Mouse (Mus musculus): ENCODE measurements around the gene Ephb1. TPM values are rescaled to one million over a fixed set of nuclear protein-coding genes. Genes with fewer than 3 reads are reported as not detected.
A peak's percentile ranks its signal among the peaks of the same experiment; 100 is the strongest.

The Ephb1 gene
- total RNA-seq, 2 experiments from 2014 or later: 31.6 to 35.8 TPM

DNA sequence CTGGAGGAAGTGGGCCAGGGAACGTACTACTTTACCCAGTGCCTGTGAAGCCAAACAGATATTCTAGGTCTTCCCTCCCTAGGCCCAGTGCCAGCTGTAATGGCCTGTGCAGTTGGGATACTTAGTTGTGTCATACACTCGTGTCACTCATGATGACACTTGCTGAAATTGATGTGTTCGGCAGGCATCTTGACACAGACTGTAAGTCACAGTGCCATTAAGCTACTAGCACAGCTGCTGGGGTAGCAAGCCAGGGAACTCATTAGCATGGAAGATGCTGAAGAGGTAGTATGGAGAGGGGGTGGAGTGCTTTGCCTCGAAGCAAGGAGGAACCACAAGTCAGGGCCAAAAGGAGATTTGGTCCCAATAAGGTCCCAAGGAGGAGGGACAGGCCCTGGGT lies 279.0 kb downstream of the Ephb1 start:
- no peak for DNase-seq (ENCODE audit: low spot score in 2 of 2)

DNA sequence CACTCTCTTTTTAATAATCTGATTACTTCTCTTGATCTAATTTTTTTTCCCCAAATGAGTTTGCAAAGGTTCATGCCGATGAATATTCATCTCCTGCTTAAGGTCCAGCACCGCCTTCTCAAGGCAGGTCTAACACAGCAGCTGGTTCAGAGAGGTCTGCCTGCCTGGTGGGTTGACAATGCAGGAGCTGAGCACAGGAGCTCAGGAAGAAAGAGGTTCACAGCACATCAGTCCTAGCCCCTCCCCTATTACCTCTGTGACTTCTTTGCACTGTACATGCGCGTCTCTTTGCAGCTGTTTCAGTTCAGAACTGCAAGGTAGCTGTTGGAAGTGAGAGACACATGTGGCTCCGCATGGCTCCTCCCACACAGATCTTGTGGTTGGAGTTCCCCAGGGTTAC lies 281.1 kb downstream of the Ephb1 start:
- DNase-seq (ENCODE audit: low spot score in 2 of 2): no peak

DNA sequence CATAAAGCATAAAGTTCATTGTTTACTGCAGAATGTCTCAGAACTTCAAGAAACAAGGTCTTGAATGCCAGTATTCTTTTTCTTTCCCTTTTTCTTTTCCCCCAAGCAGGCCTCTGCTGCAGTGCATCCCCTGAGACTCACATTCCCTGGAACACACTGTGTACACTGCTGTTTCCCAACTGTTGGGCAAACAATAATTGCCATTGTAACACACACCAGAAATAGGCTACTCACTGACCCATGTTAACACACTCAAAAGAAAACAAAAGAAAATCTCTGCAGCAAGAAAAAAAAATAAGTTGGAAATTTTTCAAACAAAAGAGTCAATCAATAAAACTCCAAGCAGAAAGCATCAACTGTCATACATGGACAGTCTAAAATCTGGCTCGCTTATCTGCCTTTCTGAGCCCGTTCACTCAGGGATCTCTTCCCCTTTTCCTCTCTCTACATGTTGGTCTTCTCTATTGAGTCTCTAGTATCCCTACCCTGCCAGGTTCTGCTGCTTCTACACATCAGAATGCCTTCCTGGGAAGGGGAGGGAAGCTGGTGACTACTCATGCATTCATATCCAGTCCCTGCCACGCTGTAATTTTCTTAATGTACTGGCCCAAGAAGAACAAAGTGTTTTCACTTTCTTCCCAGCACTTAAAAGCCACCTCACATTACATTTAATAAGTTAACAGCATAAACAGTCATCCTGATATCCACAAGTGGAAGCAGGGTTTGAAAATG lies 285.2 kb downstream of the Ephb1 start:
- no peak for DNase-seq (ENCODE audit: low spot score in 2 of 2)

DNA sequence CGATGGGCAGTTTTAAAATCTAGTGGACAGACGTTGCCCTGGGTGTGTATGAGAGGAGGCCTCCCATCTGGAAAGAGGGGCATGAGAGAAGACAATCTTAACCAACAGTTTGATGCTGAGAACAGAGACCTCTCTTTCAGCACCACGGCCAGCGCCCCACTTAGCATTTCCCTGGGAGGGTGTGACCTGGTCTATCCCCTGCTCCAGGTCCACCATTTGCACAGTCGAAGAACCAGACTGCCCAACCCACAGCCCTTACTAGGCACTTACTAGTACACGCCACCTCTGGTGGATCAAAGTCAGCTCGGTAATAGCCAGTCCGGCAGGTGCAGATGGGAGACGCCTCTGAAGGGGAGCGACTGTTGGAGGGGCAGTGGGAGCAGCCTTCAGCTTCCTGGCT lies 287.9 kb downstream of the Ephb1 start:
- DNase-seq (ENCODE audit: low spot score in 2 of 2): no peak

DNA sequence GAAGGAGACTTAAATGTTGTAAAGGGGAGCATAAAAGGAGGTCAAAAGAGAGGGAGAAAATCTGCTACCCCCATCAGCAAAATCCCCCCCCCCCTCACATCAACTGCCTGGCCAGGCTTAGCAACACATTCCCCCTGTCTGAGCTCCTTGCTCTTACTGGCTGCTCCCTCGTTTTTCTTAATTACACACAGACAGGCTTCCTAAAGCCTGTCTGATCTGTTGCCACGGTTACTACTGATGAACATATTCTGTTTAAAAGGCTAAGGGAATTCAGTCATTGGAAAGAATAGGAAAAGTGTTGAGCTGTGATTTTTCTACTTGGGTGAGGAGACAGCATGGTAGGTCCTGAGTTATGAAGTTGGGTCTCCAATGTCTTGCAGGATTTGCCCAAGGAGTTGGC lies 308.6 kb downstream of the Ephb1 start:
- DNase-seq (ENCODE audit: low spot score in 2 of 2): no peak

DNA sequence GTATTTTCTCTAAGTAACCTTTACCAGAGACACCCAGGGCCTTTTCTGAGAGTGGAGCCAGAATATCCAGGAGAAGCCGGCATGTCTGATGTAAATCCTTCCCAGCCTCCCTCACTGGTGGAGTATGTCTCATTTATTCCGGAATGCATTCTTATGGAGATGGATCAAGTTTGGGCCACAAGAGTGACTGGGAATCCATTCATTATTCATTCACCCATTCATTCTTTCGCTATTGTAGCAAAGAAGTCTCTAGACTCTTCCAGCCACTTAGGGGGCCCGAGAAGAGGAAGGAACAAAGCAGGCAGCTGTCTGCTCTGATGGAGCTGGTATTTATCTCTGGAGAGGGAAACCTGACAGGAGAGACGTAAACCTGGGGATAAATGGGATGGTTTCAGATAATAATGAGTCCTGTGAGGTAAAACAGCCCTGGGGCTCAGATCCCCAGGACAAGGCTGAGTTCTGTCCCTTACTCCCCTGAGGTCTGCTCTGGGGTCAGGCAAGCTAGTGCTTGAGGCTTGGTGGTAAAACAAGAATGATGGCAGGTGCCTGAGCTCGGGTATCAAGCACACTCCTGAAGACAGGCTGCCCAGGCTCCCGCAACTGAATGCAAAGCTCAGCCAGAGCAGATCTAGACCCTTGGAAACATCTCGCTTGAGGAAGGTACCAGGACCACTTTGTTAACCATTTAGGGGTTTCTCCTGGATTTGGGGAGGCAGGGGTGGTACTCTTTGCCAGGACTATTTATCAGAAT lies 309.2 kb downstream of the Ephb1 start:
- DNase-seq (ENCODE audit: low spot score in 2 of 2): no peak

DNA sequence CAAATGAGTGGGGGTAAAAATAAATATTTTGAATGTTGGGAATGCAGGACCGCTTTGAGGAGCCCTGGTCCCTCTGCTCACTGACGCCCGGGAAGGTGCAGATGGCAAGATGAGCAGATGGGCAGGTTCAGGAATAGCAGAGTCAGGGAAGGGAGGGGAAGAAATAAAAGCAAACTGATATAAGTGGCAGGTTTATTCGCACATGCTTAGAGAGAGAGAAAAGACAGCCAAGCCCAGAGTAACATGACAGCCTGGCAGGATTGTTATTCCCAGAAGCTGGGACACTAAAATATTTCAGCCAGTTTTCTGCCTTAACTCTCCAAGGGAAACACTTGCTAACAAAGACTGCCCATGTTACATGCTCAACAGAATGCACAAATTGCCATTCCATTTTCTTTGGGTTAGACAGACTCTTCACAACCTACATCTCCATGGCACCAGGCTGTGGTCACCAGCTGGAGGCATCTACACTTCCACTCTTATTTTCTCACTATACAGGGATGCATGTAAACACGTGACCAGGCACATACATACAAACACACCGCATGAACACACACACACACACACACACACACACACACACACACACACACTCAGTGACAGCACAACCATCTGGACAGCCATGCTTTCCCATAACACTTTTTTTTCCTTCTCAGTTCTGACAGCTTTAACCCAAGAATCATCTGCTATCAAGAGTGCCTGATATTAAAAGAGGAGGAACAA lies 315.3 kb downstream of the Ephb1 start:
- DNase-seq (ENCODE audit: low spot score in 2 of 2): peak; percentile 23 to 24

DNA sequence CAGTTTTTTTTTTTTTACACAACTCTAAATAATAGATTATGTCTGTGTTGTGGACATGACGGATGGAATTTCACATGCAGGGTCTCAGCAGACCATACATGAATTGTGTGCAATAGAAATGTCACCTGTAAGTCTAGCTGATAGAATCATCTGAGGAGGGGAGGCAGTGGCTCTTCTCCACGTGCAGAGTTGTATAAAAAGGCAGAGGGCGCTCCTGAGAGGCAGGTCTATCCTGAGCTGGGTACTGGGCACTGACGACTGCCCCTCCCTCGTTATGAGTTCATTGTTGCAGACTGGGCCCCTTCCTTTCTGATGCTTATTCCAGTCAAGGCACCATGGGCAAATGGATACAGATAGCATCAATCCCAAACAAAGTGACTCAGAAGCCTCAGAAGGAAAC lies 318.4 kb downstream of the Ephb1 start:
- DNase-seq (ENCODE audit: low spot score in 2 of 2): no peak

DNA sequence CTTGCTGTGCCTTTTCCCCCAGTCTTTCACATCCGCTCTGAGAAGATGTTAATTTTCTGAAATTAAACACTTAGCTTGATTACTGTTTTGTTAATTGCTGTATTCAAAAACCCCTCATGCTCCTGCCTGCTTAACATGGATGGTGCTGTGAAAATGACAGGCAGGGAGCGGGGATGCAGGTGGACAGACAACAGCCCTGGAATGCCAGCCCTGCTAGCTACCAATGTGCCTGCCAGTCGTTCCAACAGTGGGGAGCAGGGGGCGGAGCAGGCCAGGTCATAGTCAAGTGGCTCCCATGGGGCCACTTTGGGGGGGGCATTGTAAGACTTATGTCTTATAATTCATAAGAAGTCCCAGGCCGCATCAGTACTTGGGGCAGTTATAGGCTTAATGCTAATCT lies 321.3 kb downstream of the Ephb1 start:
- DNase-seq (ENCODE audit: low spot score in 2 of 2): no peak

DNA sequence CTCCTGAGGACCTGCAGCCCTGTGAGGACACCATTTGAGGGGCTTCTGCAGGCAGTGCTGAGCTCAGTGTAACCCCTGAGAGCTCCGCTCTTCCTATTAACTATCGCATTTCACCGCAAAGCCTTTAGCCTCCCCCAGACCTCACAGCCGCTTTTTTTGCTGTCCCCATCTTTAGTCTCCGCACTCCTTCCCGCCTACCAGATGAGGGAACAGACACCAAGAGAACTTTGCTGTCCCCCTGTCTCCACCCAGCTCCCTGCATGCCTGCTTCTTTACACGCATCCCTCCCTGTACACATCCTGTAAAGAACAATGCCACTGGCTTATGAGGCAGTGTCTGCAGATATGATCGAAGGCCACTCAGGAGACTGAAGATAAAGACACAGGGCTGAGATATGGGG lies 322.1 kb downstream of the Ephb1 start:
- DNase-seq (ENCODE audit: low spot score in 2 of 2): no peak

DNA sequence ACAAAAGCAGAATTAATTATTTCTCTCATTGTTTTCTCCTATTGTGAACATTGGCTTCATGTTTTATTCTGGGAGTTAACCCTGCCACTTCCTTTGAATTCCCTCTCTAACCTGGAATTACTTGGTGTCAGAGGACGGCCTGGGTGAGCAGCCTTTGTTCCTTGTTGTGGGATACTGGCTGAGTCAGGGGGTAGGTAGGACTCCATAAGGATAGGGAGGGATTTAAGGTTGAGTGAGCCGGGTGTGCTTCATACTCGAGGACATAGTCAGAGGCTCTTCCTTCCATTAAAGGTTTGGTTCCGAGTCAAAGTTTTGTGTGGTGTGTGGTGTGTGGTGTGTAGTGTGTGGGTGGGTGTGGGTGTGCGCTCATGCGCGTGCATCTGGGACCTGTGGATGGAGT lies 324.8 kb downstream of the Ephb1 start:
- DNase-seq (ENCODE audit: low spot score in 2 of 2): no peak

DNA sequence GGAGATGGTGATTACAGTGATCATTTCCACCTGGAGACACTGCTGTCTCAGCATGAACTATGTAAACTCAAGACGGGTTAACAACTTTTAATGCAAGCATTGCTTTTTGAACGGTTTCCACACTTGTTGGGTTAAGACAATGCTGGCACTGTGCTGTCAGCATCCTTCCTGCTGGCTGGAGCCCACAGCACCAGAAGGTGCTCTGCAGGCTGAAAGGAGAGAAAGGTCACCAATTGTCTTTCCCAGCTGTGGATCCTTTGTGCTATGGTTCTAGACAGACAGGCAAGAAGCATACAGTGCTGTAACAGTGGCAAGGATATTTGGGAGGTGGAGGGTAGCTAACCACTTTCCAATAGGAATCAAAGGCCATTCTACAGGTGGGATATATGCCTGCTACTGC lies 328.4 kb downstream of the Ephb1 start:
- no peak for DNase-seq (ENCODE audit: low spot score in 2 of 2)

DNA sequence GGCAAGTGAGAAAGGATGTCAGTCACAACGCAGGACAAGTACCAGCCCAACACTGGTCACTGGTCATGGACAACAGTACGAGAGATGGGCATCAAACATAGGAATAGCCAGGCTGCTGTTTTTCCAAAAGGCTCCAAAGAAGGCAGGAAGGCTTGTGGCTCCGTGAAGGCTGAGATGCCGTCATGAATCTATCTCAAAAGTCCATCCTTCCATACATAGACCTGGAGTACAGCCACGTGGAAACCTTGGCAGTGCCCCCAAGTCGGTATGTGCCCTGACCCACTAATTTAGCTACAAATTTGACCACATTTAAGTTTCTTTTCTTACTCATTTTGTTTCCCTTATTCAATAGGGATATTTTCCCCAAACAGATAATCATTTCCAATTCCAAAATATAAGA lies 329.4 kb downstream of the Ephb1 start:
- no peak for DNase-seq (ENCODE audit: low spot score in 2 of 2)

DNA sequence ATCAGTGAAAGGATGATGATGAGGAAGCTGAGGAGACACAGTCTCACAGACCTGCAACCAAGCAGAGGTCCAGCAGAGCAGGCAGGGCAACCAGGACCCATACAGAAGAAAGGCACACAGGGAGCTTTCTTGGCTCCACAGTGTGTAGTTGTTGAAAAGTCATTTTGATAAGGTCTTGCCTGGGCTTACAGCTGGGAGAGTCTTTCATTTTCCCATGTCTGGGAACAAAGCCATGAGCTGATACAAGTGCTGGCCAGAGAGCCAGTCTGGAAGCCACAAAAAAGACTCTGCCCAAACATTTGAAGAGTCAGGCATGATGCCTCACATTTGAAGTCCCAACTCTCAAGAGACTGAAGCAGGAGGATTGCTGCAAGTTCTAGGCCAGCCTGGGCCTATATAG lies 339.0 kb downstream of the Ephb1 start:
- no peak for DNase-seq (ENCODE audit: low spot score in 2 of 2)

DNA sequence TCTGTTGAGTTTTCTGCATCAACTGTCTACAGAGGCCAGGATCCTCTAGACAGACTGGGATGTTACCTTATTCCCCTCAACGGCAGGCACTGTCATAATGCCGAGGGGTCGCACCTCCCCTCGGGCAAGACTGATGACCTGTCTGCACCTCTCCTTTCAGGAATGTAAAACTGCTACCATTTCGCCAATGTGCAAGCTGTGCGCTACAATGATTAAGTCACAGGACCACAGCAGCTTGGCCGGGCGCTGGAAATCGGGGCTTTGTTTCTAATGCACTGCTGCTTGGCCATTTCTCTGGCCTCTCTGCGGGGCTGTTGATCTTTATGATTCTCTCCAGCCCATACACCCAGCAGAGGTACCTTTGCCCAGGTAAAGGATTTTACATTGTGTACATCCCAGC lies 346.8 kb downstream of the Ephb1 start:
- DNase-seq (ENCODE audit: low spot score in 2 of 2): no peak

DNA sequence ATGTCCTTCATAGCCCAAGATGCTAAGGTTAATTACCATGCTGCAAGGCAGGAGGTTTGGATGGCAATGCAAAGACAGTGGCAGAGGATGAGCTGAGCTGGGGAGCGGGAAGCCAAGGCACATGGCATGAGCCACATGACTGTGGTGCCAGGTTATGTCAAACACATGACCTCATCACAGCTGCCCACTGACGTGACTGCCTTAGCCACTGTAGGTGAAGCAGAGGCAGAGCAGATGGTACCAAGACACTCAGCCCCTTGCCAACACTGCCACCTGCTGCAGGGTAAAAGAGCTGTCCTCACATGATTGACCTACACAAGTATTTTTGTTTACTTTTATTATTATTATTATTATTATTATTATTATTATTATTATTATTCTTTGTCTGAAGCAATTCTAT lies 348.0 kb downstream of the Ephb1 start:
- no peak for DNase-seq (ENCODE audit: low spot score in 2 of 2)

DNA sequence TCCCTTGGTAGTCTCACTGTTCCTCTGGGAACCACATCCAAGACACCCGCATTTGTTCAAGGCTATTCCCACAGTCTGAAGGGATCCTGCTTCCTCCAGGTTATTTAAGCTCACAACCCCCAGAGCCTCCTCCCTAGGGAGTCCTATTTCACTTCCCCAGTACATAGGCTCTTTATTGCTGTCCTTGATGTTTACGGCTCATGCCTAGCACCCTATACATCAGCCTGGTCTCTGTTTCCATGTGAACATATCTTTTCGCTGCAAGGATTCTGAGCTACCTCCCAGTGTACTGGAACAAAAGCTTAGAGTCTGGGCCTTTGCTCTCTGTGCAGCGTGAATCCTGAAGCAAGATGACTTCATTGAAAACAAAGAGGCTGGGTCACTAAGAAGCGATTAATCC lies 351.6 kb downstream of the Ephb1 start:
- no peak for DNase-seq (ENCODE audit: low spot score in 2 of 2)

DNA sequence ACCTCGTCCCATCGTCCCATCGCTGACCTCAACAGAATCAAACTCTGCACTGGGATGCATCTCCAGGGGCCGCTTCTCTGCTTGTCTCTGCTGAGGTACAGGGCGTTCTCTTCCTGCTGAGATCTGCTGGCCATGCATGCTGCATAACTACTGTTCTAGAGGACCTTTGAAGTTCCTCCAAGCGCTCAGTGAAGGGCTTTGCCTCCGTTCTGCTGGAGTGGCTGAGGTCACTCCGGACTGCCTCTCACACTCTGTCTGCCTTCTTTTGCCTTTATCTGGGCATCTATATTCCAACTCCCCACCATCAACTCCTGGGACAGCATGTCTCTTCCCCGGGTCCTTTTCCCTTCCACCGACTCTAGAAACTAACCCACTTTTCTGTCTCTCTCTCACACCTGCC lies 352.3 kb downstream of the Ephb1 start:
- no peak for DNase-seq (ENCODE audit: low spot score in 2 of 2)

DNA sequence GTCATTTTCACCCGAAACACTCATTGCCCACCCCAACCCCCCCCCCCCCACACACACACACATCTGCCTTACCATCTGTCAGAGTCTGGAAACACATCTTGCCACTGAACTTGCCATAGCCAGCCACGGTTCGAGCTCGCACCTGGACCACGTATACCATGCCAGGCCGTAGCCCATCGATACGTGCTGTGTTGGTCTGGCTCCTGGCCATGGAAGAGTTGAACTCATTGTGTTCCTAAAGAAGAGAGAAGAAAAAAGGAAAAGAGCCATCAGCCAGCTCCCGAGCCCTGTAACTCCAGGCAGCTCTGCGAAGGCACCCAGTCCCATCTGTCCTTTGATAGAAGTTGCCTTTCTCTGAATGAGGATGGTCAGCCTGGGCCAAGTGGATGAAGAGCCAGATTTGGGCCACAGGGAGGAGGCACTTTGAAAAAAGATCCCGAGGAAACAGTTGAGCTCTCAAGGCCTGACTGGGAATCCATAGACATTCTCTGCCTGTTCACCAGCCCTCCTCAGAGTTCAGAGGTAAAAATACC lies 352.8 kb downstream of the Ephb1 start:
- no peak for DNase-seq (ENCODE audit: low spot score in 2 of 2)

DNA sequence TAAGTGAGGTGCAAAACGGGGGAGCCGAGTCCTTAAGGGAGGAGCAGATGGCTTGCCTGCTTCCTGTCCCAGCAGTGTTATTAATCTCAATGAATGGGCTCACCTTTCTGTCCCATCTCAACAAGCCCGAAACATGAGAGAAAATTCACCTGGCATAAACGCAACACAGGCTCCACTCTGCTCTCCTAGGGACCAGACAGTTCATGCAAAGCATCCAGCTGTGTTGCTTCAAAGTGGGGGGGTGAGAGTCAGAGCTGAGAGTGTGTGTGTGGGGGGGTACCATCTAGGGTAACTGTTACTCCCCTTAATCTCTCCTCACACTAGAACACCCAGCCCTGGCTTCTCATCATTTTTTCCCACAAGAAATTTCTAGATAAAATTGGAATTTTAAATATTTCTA lies 354.8 kb downstream of the Ephb1 start:
- DNase-seq (ENCODE audit: low spot score in 2 of 2): no peak

DNA sequence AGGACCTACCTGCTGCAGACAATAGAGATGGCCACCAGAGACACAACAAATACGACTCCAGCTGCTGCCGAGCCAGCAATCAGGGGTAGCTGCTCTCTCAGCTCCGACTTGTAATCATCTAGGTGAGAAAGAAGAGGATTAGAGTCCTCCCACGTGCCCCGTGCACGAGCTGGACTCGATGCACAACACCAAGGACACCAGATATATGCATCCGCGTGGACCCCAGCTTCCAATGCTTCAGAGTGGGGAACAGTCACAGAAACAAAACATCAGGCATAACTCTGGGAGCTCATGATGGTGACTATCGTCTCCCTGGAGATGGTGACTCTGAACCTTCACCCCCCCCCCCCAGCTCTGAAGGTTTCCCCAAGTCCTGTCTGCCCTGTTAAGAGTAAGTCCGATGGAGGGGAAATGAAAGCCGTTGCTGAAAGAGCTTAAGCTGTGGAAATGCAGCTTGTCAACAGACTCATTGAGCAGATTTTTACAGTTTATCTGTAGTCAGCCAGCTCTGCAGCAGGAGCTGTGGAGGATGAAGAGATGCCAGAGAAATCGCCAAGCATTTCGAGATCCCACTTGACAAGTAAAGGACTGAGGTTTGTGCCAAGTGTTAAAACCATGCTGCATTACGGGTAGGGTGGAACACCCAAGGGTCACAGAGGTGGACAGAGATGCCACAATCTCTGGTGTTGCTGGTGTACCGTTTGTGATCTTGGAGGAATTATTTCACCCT lies 357.6 kb downstream of the Ephb1 start:
- DNase-seq (ENCODE audit: low spot score in 2 of 2): no peak

Measured in layer of hippocampus, postnatal 10 days (tissue).